Comparison of ENCODE assay signal across 18 mouse cellular contexts in genomic region chr12:83338345-83338744, GRCm38 (mm10).
A peak's percentile ranks its signal among the peaks of the same experiment; 100 is the strongest.
DNase-seq lines count a peak whose midpoint lies in the region; ATAC-seq and TF ChIP-seq lines count a peak whose summit lies in the region.
"Had no signal": no experiment of that assay in that cellular context is flagged by ENCODE, and none has a peak within 500 bp of the region (broad histone marks: within the 10 kb centered on the region; RNA-seq: fewer than 3 reads in every experiment).

No protein-coding gene starts in this region.

- 0 out of 2 replicates have a peak overlapping the region, but pooled peaks have one; percentile 68 for H3K27ac ChIP-seq in forebrain, embryonic 13.5 days
- no peak overlapping the region; the same call in 1 of the 2 replicates for H3K27ac ChIP-seq in forebrain, embryonic 10.5 days
- 0 out of 2 replicates have a peak overlapping the region, but pooled peaks have one; percentile 74 for H3K27ac ChIP-seq in forebrain, embryonic 15.5 days (replicated peaks)
- peak overlapping the region; percentile 75 for H3K27ac ChIP-seq in hindbrain, embryonic 15.5 days (replicated peaks)
- H3K27ac ChIP-seq in midbrain, embryonic 15.5 days: peak overlapping the region; percentile 81
- H3K27ac ChIP-seq in kidney, embryonic 14.5 days (ENCODE audit: low read depth, low read length): no peak overlapping the region
- no peak overlapping the region for H3K27ac ChIP-seq in kidney, adult 2 months (ENCODE audit: insufficient read depth, low read depth, low read length)
- H3K27ac ChIP-seq: limb, embryonic 12.5 days had no signal

- no peaks in the 10 kb centered on the region for H3K27me3 ChIP-seq in forebrain, embryonic 13.5 days
- no peaks in the 10 kb centered on the region for H3K27me3 ChIP-seq in forebrain, embryonic 10.5 days (ENCODE audit: poor library complexity, severe bottlenecking)
- H3K27me3 ChIP-seq in forebrain, embryonic 15.5 days: no peaks in the 10 kb centered on the region
- no peaks in the 10 kb centered on the region for H3K27me3 ChIP-seq in hindbrain, embryonic 15.5 days
- H3K27me3 ChIP-seq in midbrain, embryonic 15.5 days (replicated peaks): no peaks in the 10 kb centered on the region
- no peaks in the 10 kb centered on the region for H3K27me3 ChIP-seq in kidney, embryonic 14.5 days (ENCODE audit: control insufficient read depth, insufficient read depth, low read length)
- no peaks in the 10 kb centered on the region for H3K27me3 ChIP-seq in kidney, adult 2 months (replicated peaks; ENCODE audit: control insufficient read depth, insufficient read depth, low read length)
- H3K27me3 ChIP-seq: limb, embryonic 12.5 days had no signal

- H3K36me3 ChIP-seq in forebrain, embryonic 13.5 days (ENCODE audit: poor library complexity, severe bottlenecking): no peaks in the 10 kb centered on the region
- no peaks in the 10 kb centered on the region for H3K36me3 ChIP-seq in forebrain, embryonic 10.5 days (replicated peaks)
- no peaks in the 10 kb centered on the region for H3K36me3 ChIP-seq in forebrain, embryonic 15.5 days
- H3K36me3 ChIP-seq in hindbrain, embryonic 15.5 days: no peaks in the 10 kb centered on the region
- H3K36me3 ChIP-seq in midbrain, embryonic 15.5 days (replicated peaks): no peaks in the 10 kb centered on the region
- no peaks in the 10 kb centered on the region for H3K36me3 ChIP-seq in kidney, embryonic 14.5 days (ENCODE audit: control insufficient read depth, insufficient read depth, low read length)
- no peaks in the 10 kb centered on the region for H3K36me3 ChIP-seq in kidney, adult 2 months (ENCODE audit: control insufficient read depth, insufficient read depth, low read length)
- H3K36me3 ChIP-seq: limb, embryonic 12.5 days had no signal

- no peak for DNase-seq in forebrain, embryonic 10.5 days (ENCODE audit: extremely low spot score, low spot score)
- no peak for DNase-seq in left cerebral cortex, adult 8-10 months (ENCODE audit: low spot score in 2 of 2)
- DNase-seq in kidney, adult 2 months: no peak
- DNase-seq: adrenal gland, adult 8-10 months; cerebellum, adult 11-12 months; cerebellum, postnatal 36 days; gastrocnemius, postnatal 36 days; heart, postnatal 10 days; kidney, adult 9 months; thymus, adult 18-20 months had no signal

- TF ChIP-seq CTCF in kidney, adult 2 months (conservative IDR thresholded peaks at IDR 0.05; ENCODE audit: insufficient read depth, insufficient read length, low read depth, low read length): no peak

- no peak overlapping the region for H3K9ac ChIP-seq in forebrain, embryonic 13.5 days
- H3K9ac ChIP-seq in forebrain, embryonic 15.5 days (replicated peaks): no peak overlapping the region
- H3K9ac ChIP-seq in hindbrain, embryonic 15.5 days: no peak overlapping the region
- H3K9ac ChIP-seq in midbrain, embryonic 15.5 days: no peak overlapping the region
- H3K9ac ChIP-seq in kidney, embryonic 14.5 days (ENCODE audit: low read depth, low read length): no peak overlapping the region
- H3K9ac ChIP-seq: limb, embryonic 12.5 days had no signal

- TF ChIP-seq POLR2A in kidney, adult 2 months (IDR thresholded peaks at IDR 0.05; ENCODE audit: low read depth, low read length): no peak

- H3K4me1 ChIP-seq in forebrain, embryonic 13.5 days: peaks cover 32% of the 10 kb centered on the region
- H3K4me1 ChIP-seq in forebrain, embryonic 10.5 days: peaks cover 29% of the 10 kb centered on the region
- H3K4me1 ChIP-seq in forebrain, embryonic 15.5 days: peaks cover 35% of the 10 kb centered on the region
- peaks cover 49% of the 10 kb centered on the region for H3K4me1 ChIP-seq in hindbrain, embryonic 15.5 days (replicated peaks)
- peaks cover 40% of the 10 kb centered on the region for H3K4me1 ChIP-seq in midbrain, embryonic 15.5 days
- H3K4me1 ChIP-seq in kidney, embryonic 14.5 days (ENCODE audit: control insufficient read depth, insufficient read depth, low read length): 0 out of 2 replicates have a peak, but pooled peaks cover 6% of the 10 kb centered on the region
- H3K4me1 ChIP-seq in kidney, adult 2 months (ENCODE audit: control insufficient read depth, insufficient read depth, low read length): 0 out of 2 replicates have a peak, but pooled peaks cover 5% of the 10 kb centered on the region

- H3K9me3 ChIP-seq in forebrain, embryonic 13.5 days (replicated peaks): no peaks in the 10 kb centered on the region
- no peaks in the 10 kb centered on the region for H3K9me3 ChIP-seq in forebrain, embryonic 10.5 days
- H3K9me3 ChIP-seq in forebrain, embryonic 15.5 days: no peaks in the 10 kb centered on the region
- no peaks in the 10 kb centered on the region for H3K9me3 ChIP-seq in hindbrain, embryonic 15.5 days
- H3K9me3 ChIP-seq in midbrain, embryonic 15.5 days: no peaks in the 10 kb centered on the region
- H3K9me3 ChIP-seq in kidney, embryonic 14.5 days (ENCODE audit: control insufficient read depth, low read length): no peaks in the 10 kb centered on the region
- H3K9me3 ChIP-seq: limb, embryonic 12.5 days had no signal

- H3K4me3 ChIP-seq in forebrain, embryonic 13.5 days: no peak overlapping the region
- H3K4me3 ChIP-seq in forebrain, embryonic 10.5 days: no peak overlapping the region
- no peak overlapping the region for H3K4me3 ChIP-seq in forebrain, embryonic 15.5 days
- H3K4me3 ChIP-seq in hindbrain, embryonic 15.5 days: no peak overlapping the region
- H3K4me3 ChIP-seq in midbrain, embryonic 15.5 days: no peak overlapping the region
- no peak overlapping the region for H3K4me3 ChIP-seq in kidney, embryonic 14.5 days (ENCODE audit: low read length)
- H3K4me3 ChIP-seq in kidney, adult 2 months (ENCODE audit: insufficient read depth, low read depth, low read length): no peak overlapping the region
- H3K4me3 ChIP-seq: erythroblast, embryonic 14.5 days; limb, embryonic 12.5 days had no signal

- H3K4me2 ChIP-seq in forebrain, embryonic 13.5 days: no peak overlapping the region
- H3K4me2 ChIP-seq in forebrain, embryonic 15.5 days (replicated peaks): no peak overlapping the region
- H3K4me2 ChIP-seq in hindbrain, embryonic 15.5 days: no peak overlapping the region
- no peak overlapping the region for H3K4me2 ChIP-seq in midbrain, embryonic 15.5 days
- H3K4me2 ChIP-seq in kidney, embryonic 14.5 days (replicated peaks; ENCODE audit: low read depth, low read length): no peak overlapping the region
- H3K4me2 ChIP-seq: limb, embryonic 12.5 days had no signal

- no peak for ATAC-seq in forebrain, embryonic 13.5 days
- no peak for ATAC-seq in forebrain, embryonic 15.5 days (replicated peaks)
- no peak for ATAC-seq in hindbrain, embryonic 15.5 days (ENCODE audit: low FRiP score, low read depth)
- no peak for ATAC-seq in midbrain, embryonic 15.5 days (replicated peaks)
- no peak for ATAC-seq in kidney, embryonic 14.5 days (ENCODE audit: low FRiP score, low TSS enrichment)
- ATAC-seq: inflammation-experienced regulatory T-cells, adult 6 months had no signal

- 83% methylated on average over 1 of the region's 1 CpGs for WGBS in forebrain, embryonic 13.5 days
- 95% methylated on average over 1 of the region's 1 CpGs for WGBS in forebrain, embryonic 10.5 days
- WGBS in forebrain, embryonic 15.5 days: 70% methylated on average over 1 of the region's 1 CpGs
- 52% methylated on average over 1 of the region's 1 CpGs for WGBS in hindbrain, embryonic 15.5 days
- WGBS in midbrain, embryonic 15.5 days: 79% methylated on average over 1 of the region's 1 CpGs
- WGBS in kidney, embryonic 14.5 days: 91% methylated on average over 1 of the region's 1 CpGs
- 93% methylated on average over 1 of the region's 1 CpGs for WGBS in kidney, adult 2 months

Comparison
In these comparisons a context has a peak if more than half of its experiments do, and no peak if none do; other contexts are left out.
1. H3K27ac ChIP-seq: peak in forebrain, embryonic 13.5 days (single experiment), forebrain, embryonic 15.5 days (single experiment), hindbrain, embryonic 15.5 days (single experiment) and midbrain, embryonic 15.5 days (single experiment); none in forebrain, embryonic 10.5 days (single experiment), kidney, embryonic 14.5 days (single experiment) and kidney, adult 2 months (single experiment).